Mouse (Mus musculus): ENCODE results near the gene Rln3.

DNA sequence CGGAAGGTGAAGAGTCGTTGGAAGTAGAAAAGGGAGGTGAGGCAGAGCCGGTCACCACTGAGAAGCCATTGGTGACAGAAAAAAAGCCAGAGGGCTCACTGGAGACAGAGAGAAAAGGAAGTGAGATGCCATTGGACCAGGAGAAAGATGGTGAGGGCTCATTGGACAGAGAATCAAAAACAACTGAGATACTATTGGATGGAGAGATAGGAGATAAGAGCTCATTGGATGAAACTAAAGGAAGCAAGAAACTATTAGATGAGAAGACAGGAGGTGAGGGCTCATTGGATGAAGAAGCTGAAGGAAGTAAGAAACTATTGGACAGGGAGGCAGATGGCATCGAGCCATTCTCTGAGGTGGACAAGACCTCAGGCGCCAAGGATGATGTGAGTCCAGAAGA lies 15.5 kb downstream of the Rln3 start:
- TF ChIP-seq CTCF (conservative IDR thresholded peaks at IDR 0.05; ENCODE audit: insufficient read depth, insufficient read length, low read depth, low read length) (no peak), POLR2A (IDR thresholded peaks at IDR 0.05; ENCODE audit: low read depth, low read length) (no peak)
